Mouse (Mus musculus) lung, embryonic 15.5 days (tissue): ENCODE data around the gene Notch4. TPM values are rescaled to one million over a fixed set of nuclear protein-coding genes. Genes with fewer than 3 reads are reported as not detected.
"Not testable (repeated sequence)": the region's sequence is repeated elsewhere in the genome, so short reads cannot be mapped to it uniquely, and the experiment has no call there.

ENCODE experiments used
- ATAC-seq: fragments of 200-750 bp; cut with Nextera tagmentation; 2 replicates; pipeline ENCODE4 v1.8.0; 2017; ENCODE audit warnings: moderate number of reproducible peaks, borderline replicate concordance; ENCODE audit not compliant: low FRiP score, low TSS enrichment; ENCODE audit errors: extremely low read depth
- H3K27ac ChIP-seq: fragments of 300-500 bp; sonication (generic); 2 replicates; pipeline ENCODE4 v1.5.1; 2015; ENCODE audit warnings: moderate library complexity, mild to moderate bottlenecking, inconsistent platforms
- H3K27me3 ChIP-seq: fragments of 300-500 bp; sonication (generic); 2 replicates; pipeline ENCODE4 v1.6.1; 2015; ENCODE audit warnings: inconsistent platforms
- H3K36me3 ChIP-seq: fragments of 300-500 bp; sonication (generic); 2 replicates; pipeline ENCODE4 v1.6.1; 2015; ENCODE audit warnings: inconsistent platforms
- H3K4me1 ChIP-seq: fragments of 300-500 bp; sonication (generic); 2 replicates; pipeline ENCODE4 v1.6.1; 2015; ENCODE audit warnings: inconsistent platforms
- H3K4me2 ChIP-seq: fragments of 300-500 bp; sonication (generic); 2 replicates; pipeline ENCODE4 v1.6.1; 2015; ENCODE audit warnings: inconsistent platforms, mild to moderate bottlenecking, moderate library complexity
- H3K4me3 ChIP-seq: fragments of 300-500 bp; sonication (generic); 2 replicates; pipeline ENCODE4 v1.5.1; 2015; ENCODE audit warnings: mild to moderate bottlenecking, inconsistent platforms
- H3K9ac ChIP-seq: fragments of 300-500 bp; sonication (generic); 2 replicates; pipeline ENCODE4 v1.6.1; 2015; ENCODE audit warnings: inconsistent platforms
- H3K9me3 ChIP-seq: fragments of 300-500 bp; sonication (generic); 2 replicates; pipeline ENCODE4 v1.6.1; 2016; ENCODE audit warnings: inconsistent platforms
- WGBS: fragments of 180-500 bp; shearing (Covaris S2); methylation state at CpG from one replicate; pipeline ENCODE4 v1.1.7; 2015; 5-methylcytosine and 5-hydroxymethylcytosine counted together
- polyA plus RNA-seq: library from polyadenylated mRNA; unstranded; fragments of >200 nt; fragmentation: Nextera tagmentation; extraction: Ambion mirVana; gene quantifications from 2 replicates; pipeline ENCODE4 v1.2.1, GENCODE M21; 2015

The Notch4 gene
- polyA plus RNA-seq = 11.2 and 12.0 TPM in 2 replicates

DNA sequence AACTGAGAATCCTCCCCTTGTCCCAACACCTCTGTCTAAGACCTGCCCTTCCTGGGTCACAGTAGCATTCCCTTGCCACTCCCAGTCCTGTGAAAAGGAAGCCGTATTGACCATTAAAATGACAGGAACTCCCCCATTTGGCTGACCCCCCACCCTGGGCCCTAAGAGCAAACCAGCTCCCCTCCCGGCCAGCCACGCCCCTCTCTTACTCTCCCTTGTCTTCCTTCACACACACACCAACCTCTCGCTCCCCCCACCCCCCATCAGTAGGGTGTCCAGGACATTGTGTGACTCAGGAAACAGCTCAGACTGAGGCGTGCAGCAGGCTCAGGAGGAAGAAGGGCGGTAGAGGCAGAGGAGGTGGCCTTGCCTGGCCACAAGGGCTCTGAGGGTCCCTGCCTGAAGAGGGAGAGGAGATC, at the start of gene Notch4:
Gene Notch4, plus strand, starts transcription at position 266 of the 419 bp plus-strand sequence.
- peak within 1 kb of the TSS; percentile 30 for H3K4me3 ChIP-seq
- no peaks in the 10 kb centered on the region for H3K27me3 ChIP-seq
- H3K9me3 ChIP-seq = no peaks in the 10 kb centered on the region
- no peaks in the 10 kb centered on the region for H3K36me3 ChIP-seq
- WGBS = 6% methylated on average over 6 of the region's 6 CpGs
- H3K4me1 ChIP-seq = peaks cover 16% of the 10 kb centered on the region
- peak within 1 kb of the TSS; percentile 87 for H3K27ac ChIP-seq
- no peak within 1 kb of the TSS for H3K9ac ChIP-seq
- peak within 1 kb of the TSS; percentile 49 for H3K4me2 ChIP-seq
- ATAC-seq = peak; percentile 60; the same call in 1 of the 2 replicates

DNA sequence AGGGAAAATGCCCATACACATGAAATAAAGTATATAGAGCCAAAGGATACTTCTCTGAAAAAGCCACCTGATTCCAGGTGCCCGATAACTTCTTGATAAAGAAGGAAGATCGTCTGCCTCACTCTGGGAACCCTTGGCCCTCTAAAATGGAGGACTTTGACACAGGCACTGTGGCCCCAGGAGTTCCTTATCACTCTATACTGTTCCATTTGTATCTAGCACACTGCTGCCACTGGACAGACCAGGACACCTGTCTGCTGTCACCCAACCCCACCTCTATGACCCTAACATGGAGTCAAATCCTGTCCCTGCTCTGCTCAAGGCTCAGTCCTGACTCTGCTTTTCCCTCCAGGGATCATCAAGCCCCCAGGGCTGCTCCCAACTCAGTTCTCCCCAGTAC, 47.6 kb upstream of the Notch4 start:
- H3K27me3 ChIP-seq = no peaks in the 10 kb centered on the region
- WGBS = 83% methylated on average over 2 of the region's 2 CpGs
- H3K4me3 ChIP-seq = no peak overlapping the region
- ATAC-seq = no peak
- H3K36me3 ChIP-seq = no peaks in the 10 kb centered on the region
- H3K4me1 ChIP-seq = no peaks in the 10 kb centered on the region
- no peak overlapping the region for H3K4me2 ChIP-seq
- H3K9ac ChIP-seq = no peak overlapping the region
- H3K27ac ChIP-seq = no peak overlapping the region
- H3K9me3 ChIP-seq = no peaks in the 10 kb centered on the region

DNA sequence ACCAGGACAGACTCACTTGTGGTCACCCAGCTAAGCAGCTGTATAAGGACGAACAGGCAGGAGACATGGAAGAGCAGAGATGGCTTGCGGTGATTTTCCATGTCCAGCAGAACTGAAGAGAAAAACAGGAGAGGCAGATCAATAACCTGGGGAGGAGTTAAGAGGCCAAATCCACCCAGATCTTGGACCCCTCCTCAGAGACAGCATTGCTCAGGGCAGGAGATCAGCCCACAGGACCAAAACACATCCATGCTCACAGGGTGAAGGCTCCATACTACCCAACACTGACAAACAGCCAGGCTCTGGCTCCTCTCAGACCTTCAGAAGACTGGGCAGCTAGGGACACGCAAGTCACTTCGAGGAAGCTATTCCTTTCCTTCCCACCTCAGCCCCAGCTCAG, 46.8 kb upstream of the Notch4 start, which contains the start of gene Btnl6:
Gene Btnl6, minus strand, starts transcription at position 101 of the 400 bp plus-strand sequence.
- no peak for ATAC-seq
- Histone ChIP-seq H3K36me3 (no peaks in the 10 kb centered on the region), H3K4me3 (no peak within 1 kb of the TSS), H3K4me2 (no peak within 1 kb of the TSS), H3K27ac (no peak within 1 kb of the TSS), H3K27me3 (no peaks in the 10 kb centered on the region), H3K9ac (no peak within 1 kb of the TSS), H3K4me1 (no peaks in the 10 kb centered on the region), H3K9me3 (no peaks in the 10 kb centered on the region)
- WGBS = 87% methylated on average over 4 of the region's 4 CpGs

- Histone ChIP-seq H3K27ac (no peak overlapping the region), H3K9me3 (no peaks in the 10 kb centered on the region), H3K4me1 (no peaks in the 10 kb centered on the region), H3K9ac (no peak overlapping the region), H3K36me3 (no peaks in the 10 kb centered on the region), H3K4me3 (no peak overlapping the region), H3K4me2 (no peak overlapping the region), H3K27me3 (no peaks in the 10 kb centered on the region)
- ATAC-seq = no peak
- WGBS = 85% methylated on average over 4 of the region's 4 CpGs
These were observed 46.3 kb upstream of the Notch4 start for GRCm38 (mm10) chr17:34517795-34518194.

- H3K4me1 ChIP-seq, H3K9me3 ChIP-seq, H3K27me3 ChIP-seq, H3K4me3 ChIP-seq, H3K27ac ChIP-seq, H3K36me3 ChIP-seq, H3K9ac ChIP-seq, H3K4me2 ChIP-seq, ATAC-seq: not testable (repeated sequence)
- 56% methylated on average over 3 of the region's 3 CpGs for WGBS
These were observed 45.5 kb upstream of the Notch4 start for GRCm38 (mm10) chr17:34518571-34518970.

DNA sequence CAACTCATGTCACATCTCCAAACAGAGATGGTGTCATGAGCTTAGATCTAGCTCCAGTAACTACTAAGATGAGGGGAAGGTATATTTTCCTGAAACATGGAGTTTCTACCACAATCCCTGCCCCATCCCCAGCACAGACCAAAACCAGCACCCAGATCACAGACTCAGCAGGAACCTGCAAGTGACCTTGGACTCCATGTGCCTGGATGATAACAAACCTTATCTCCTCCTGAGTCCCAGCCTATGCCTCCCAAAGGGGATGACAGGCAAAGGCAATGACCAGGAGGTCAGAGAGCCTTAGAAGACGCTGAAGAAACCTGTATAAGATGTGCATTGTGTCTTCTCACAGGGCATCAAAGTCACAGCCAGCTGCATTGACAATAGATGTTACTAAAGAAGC, 45.1 kb upstream of the Notch4 start:
- no peak overlapping the region for H3K4me2 ChIP-seq
- WGBS = 35% methylated on average over 1 of the region's 1 CpGs
- no peaks in the 10 kb centered on the region for H3K4me1 ChIP-seq
- no peak overlapping the region for H3K4me3 ChIP-seq
- no peaks in the 10 kb centered on the region for H3K9me3 ChIP-seq
- no peak overlapping the region for H3K27ac ChIP-seq
- no peak overlapping the region for H3K9ac ChIP-seq
- no peaks in the 10 kb centered on the region for H3K36me3 ChIP-seq
- no peak for ATAC-seq
- no peaks in the 10 kb centered on the region for H3K27me3 ChIP-seq

GRCm38 (mm10) chr17:34532671-34533070, 31.4 kb upstream of the Notch4 start:
- Histone ChIP-seq H3K4me1 (no peaks in the 10 kb centered on the region), H3K4me2 (no peak overlapping the region), H3K4me3 (no peak overlapping the region), H3K36me3 (no peaks in the 10 kb centered on the region), H3K9me3 (no peaks in the 10 kb centered on the region), H3K27ac (no peak overlapping the region), H3K9ac (no peak overlapping the region), H3K27me3 (no peaks in the 10 kb centered on the region)
- ATAC-seq = no peak
- WGBS = 74% methylated on average over 3 of the region's 3 CpGs

DNA sequence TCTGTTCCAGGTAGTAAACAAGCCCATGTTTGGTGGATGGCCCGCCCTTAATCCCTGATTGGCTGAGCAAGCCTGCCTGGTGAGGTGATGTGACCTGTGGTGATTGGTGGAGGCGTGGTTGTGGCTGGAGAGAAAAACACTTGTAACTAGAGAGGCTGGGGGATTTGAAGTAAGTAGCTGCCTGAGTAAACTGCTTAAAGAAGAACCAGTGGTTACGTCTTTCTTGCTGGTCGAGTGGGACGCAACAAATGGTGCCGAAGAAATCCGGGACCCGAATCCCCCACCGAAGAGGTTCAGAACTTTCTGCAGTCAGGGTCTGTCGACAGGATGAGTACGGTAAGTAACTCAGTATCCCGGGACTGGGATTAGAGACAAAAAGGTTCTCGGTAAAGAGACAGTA, 20.5 kb upstream of the Notch4 start:
- H3K4me1 ChIP-seq, H3K4me2 ChIP-seq: not testable (repeated sequence)
- 91% methylated on average over 13 of the region's 13 CpGs for WGBS

DNA sequence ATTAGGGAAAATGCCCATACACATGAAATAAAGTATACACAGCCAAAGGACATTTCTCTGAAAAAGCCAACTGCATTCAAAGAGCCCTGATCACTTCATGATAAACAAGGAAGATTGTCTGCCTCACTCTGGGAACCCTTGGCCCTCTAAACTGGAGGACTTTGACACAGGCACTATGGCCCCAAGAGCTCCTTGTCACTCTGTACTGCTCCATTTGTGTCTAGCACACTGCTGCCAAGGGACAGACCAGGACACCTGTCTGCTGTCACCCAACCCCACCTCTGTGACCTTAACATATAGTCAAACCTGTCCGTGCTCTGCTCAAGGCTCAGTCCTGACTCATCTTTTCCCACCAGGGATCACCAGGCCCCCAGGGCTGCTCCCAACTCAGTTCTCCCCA, 17.3 kb upstream of the Notch4 start:
- Histone ChIP-seq H3K4me2 (no peak overlapping the region), H3K9ac (no peak overlapping the region), H3K4me1 (no peaks in the 10 kb centered on the region), H3K27me3 (no peaks in the 10 kb centered on the region), H3K27ac (no peak overlapping the region), H3K9me3 (no peaks in the 10 kb centered on the region), H3K36me3 (no peaks in the 10 kb centered on the region), H3K4me3 (no peak overlapping the region)
- no peak for ATAC-seq
- WGBS = 94% methylated on average over 1 of the region's 1 CpGs

More for the DNA sequence above, 20.5 kb upstream of the Notch4 start:
- not testable (repeated sequence) for H3K4me3 ChIP-seq, H3K9me3 ChIP-seq, H3K36me3 ChIP-seq, H3K27ac ChIP-seq, H3K9ac ChIP-seq, H3K27me3 ChIP-seq, ATAC-seq

GRCm38 (mm10) chr17:34547601-34548000, 16.5 kb upstream of the Notch4 start:
- H3K9ac ChIP-seq = no peak overlapping the region
- no peaks in the 10 kb centered on the region for H3K4me1 ChIP-seq
- no peaks in the 10 kb centered on the region for H3K9me3 ChIP-seq

DNA sequence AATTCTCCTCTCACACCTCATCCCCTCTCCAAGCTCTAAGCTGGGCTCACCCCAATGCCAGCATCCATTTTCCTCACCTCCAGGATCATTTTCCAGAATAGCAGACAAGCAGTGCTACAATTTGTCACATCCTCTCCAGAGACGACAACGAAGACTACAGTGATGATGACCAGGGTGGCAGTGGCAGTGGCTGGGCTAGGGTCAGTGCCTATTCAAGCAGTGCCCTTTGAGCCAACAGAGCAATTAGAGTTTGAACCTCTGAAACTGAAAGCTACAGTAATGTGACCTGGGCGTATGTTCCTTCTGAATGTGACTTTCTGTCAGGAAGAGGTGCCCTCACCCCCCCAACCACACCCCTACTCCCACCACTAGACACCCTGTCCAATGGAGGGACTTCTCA, 14.9 kb upstream of the Notch4 start:
- H3K36me3 ChIP-seq = no peaks in the 10 kb centered on the region
- no peak overlapping the region for H3K9ac ChIP-seq
- no peaks in the 10 kb centered on the region for H3K9me3 ChIP-seq
- no peak overlapping the region for H3K4me2 ChIP-seq
- H3K4me1 ChIP-seq = no peaks in the 10 kb centered on the region
- no peak for ATAC-seq
- H3K4me3 ChIP-seq = no peak overlapping the region
- no peak overlapping the region for H3K27ac ChIP-seq
- WGBS = 88% methylated on average over 3 of the region's 3 CpGs
- no peaks in the 10 kb centered on the region for H3K27me3 ChIP-seq

More at GRCm38 (mm10) chr17:34547601-34548000, 16.5 kb upstream of the Notch4 start:
- 83% methylated on average over 4 of the region's 4 CpGs for WGBS
- ATAC-seq = no peak
- H3K36me3 ChIP-seq = no peaks in the 10 kb centered on the region
- H3K4me2 ChIP-seq = no peak overlapping the region
- no peak overlapping the region for H3K27ac ChIP-seq
- H3K4me3 ChIP-seq = no peak overlapping the region
- no peaks in the 10 kb centered on the region for H3K27me3 ChIP-seq

DNA sequence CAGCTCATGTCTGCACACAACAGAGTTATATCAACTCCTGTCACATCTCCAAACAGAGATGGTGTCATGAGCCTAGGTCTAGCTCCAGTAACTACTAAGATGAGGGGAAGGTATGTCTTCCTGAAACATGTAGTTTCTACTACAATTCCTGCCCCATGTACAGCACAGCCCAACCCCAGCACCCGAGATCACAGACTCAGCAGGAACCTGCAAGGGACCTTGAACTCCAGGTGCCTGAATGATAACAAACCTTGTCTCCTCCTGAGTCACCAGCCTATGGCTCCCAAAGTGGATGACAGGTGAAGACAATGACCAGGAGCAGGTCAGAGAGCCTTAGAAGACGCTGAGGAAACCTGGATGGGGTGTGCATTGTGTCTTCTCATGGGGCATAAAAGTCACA, 14.2 kb upstream of the Notch4 start:
- Histone ChIP-seq H3K4me2 (no peak overlapping the region), H3K9me3 (no peaks in the 10 kb centered on the region), H3K4me3 (no peak overlapping the region), H3K36me3 (no peaks in the 10 kb centered on the region), H3K27ac (no peak overlapping the region), H3K27me3 (no peaks in the 10 kb centered on the region), H3K4me1 (no peaks in the 10 kb centered on the region), H3K9ac (no peak overlapping the region)
- WGBS = 64% methylated on average over 2 of the region's 2 CpGs
- no peak for ATAC-seq

DNA sequence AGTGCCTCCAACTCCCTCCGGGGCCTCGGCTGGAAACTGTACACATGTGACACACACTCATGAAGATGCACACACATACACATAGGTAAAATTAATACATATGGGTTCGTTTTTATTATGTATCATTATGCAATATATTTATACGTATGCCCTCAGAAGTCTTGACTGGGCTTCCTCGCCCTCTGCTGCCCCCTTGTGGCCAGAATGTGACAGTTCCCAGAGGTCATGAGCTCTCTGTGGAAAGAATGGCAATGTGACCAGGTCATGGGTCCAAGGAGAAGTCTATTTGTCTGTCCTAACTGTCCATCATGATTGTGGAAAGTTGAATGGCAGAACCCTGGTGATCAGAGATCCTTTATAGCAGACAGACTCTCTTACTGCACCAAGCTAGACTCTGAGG, 8.6 kb upstream of the Notch4 start:
- Histone ChIP-seq H3K9ac (no peak overlapping the region), H3K27me3 (no peaks in the 10 kb centered on the region), H3K27ac (no peak overlapping the region), H3K9me3 (no peaks in the 10 kb centered on the region), H3K36me3 (no peaks in the 10 kb centered on the region), H3K4me1 (peaks cover 2% of the 10 kb centered on the region; the same call in 1 of the 2 replicates), H3K4me3 (no peak overlapping the region), H3K4me2 (no peak overlapping the region)
- 13% methylated on average over 5 of the region's 5 CpGs for WGBS
- ATAC-seq = no peak
